Mouse (Mus musculus): ENCODE results near the gene Gp1bb.

GRCm38 (mm10) chr16:18669914-18670313, 47.7 kb upstream of the Gp1bb start:
- TF ChIP-seq GATA1 (IDR thresholded peaks at IDR 0.05; ENCODE audit: low read length) (no peak), TAL1 (IDR thresholded peaks at IDR 0.05; ENCODE audit: low read length) (no peak)

Measured in erythroblast, embryonic 14.5 days (primary cell).